Mouse (Mus musculus): ENCODE data around the gene Ascc1.

GRCm38 (mm10) chr10:60002203-60002602, 402 bp upstream of the Ascc1 start:
- TF ChIP-seq CTCF (IDR thresholded peaks at IDR 0.05; ENCODE audit: extremely low read depth, insufficient read length, insufficient replicate concordance, low read depth, low read length) (no peak), POLR2A (IDR thresholded peaks at IDR 0.05; ENCODE audit: low read depth, low read length) (no peak)
